Mouse (Mus musculus) thymus, postnatal 10 days (tissue): ENCODE measurements around the gene Polr3h.

Source experiments
- DNase-seq, 2 experiments: peaks; one replicate each; pipeline ENCODE4 v3.0.0; 2021; ENCODE audit warnings: low spot score in 2 of 2

The Polr3h gene

GRCm38 (mm10) chr15:81872262-81873136 is 53.5 kb downstream of the Polr3h start, which contains the start of gene Aco2:
Gene Aco2 (plus strand): TSS chr15:81872309.
- DNase-seq: peak; percentile 99

GRCm38 (mm10) chr15:81871604-81872261 is 54.3 kb downstream of the Polr3h start, which contains the start of gene Phf5a:
Gene Phf5a (minus strand): TSS chr15:81871911.
- peak; percentile 79 to 87 for DNase-seq

- DNase-seq: no peak
Measured at GRCm38 (mm10) chr15:81869985-81870384, 56.1 kb downstream of the Polr3h start.

GRCm38 (mm10) chr15:81864238-81864637 is 61.8 kb downstream of the Polr3h start:
- DNase-seq: no peak

- DNase-seq: no peak
Measured at GRCm38 (mm10) chr15:81860471-81861135, 65.4 kb downstream of the Polr3h start.

GRCm38 (mm10) chr15:81859330-81860255 is 66.4 kb downstream of the Polr3h start:
- peak; percentile 80 to 83 for DNase-seq

- DNase-seq: peak; percentile 72 to 75
Measured at GRCm38 (mm10) chr15:81858517-81859329, 67.3 kb downstream of the Polr3h start, which contains the start of gene Tob2. Gene Tob2 (minus strand): TSS chr15:81858796.

GRCm38 (mm10) chr15:81858138-81858516 is 67.9 kb downstream of the Polr3h start:
- DNase-seq: peak; percentile 89 to 93

- DNase-seq: peak in 1 of 2 experiments; percentile 55
Measured at GRCm38 (mm10) chr15:81857724-81858116, 68.3 kb downstream of the Polr3h start.

GRCm38 (mm10) chr15:81856938-81857723 is 68.9 kb downstream of the Polr3h start:
- DNase-seq: no peak

- peak; percentile 73 for DNase-seq
Measured at GRCm38 (mm10) chr15:81856030-81856790, 69.8 kb downstream of the Polr3h start.

GRCm38 (mm10) chr15:81853081-81853480 is 73.0 kb downstream of the Polr3h start:
- DNase-seq: no peak

- DNase-seq: no peak
Measured at GRCm38 (mm10) chr15:81852411-81853000, 73.5 kb downstream of the Polr3h start.

GRCm38 (mm10) chr15:81851375-81851774 is 74.7 kb downstream of the Polr3h start:
- DNase-seq: no peak

GRCm38 (mm10) chr15:81850718-81851117 is 75.3 kb downstream of the Polr3h start:
- peak in 1 of 2 experiments; percentile 37 for DNase-seq

- DNase-seq: no peak
Measured at GRCm38 (mm10) chr15:81849104-81849503, 76.9 kb downstream of the Polr3h start.

GRCm38 (mm10) chr15:81848301-81848700 is 77.7 kb downstream of the Polr3h start:
- peak; percentile 60 to 74 for DNase-seq

- DNase-seq: no peak
Measured at GRCm38 (mm10) chr15:81847861-81848260, 78.2 kb downstream of the Polr3h start.
